Mouse (Mus musculus) embryonic facial prominence, embryonic 12.5 days (tissue): ENCODE results near the gene Aspscr1. TPM values are rescaled to one million over a fixed set of nuclear protein-coding genes. Genes with fewer than 3 reads are reported as not detected.

Source experiments
- ATAC-seq: fragments of 200-750 bp; cut with Nextera tagmentation; 2 replicates; pipeline ENCODE4 v1.8.0; 2017; ENCODE audit not compliant: insufficient number of reproducible peaks, insufficient read depth, low FRiP score, low TSS enrichment
- H3K27ac ChIP-seq: fragments of 300-500 bp; sonication (generic); 2 replicates; pipeline ENCODE4 v1.5.1; 2016; ENCODE audit warnings: mild to moderate bottlenecking
- H3K27me3 ChIP-seq: fragments of 300-500 bp; sonication (generic); 2 replicates; pipeline ENCODE4 v1.6.1; 2016; ENCODE audit warnings: mild to moderate bottlenecking, moderate library complexity
- H3K36me3 ChIP-seq: fragments of 300-500 bp; sonication (generic); 2 replicates; pipeline ENCODE4 v1.6.1; 2016; ENCODE audit warnings: mild to moderate bottlenecking
- H3K4me1 ChIP-seq: fragments of 300-500 bp; sonication (generic); 2 replicates; pipeline ENCODE4 v1.6.1; 2016
- H3K4me2 ChIP-seq: fragments of 300-500 bp; sonication (generic); replicated peaks from 2 replicates; pipeline ENCODE4 v1.6.1; 2016; ENCODE audit warnings: mild to moderate bottlenecking, moderate library complexity
- H3K4me3 ChIP-seq: fragments of 300-500 bp; sonication (generic); 2 replicates; pipeline ENCODE4 v1.5.1; 2016; ENCODE audit warnings: mild to moderate bottlenecking
- H3K9ac ChIP-seq: fragments of 300-500 bp; sonication (generic); 2 replicates; pipeline ENCODE4 v1.6.1; 2016; ENCODE audit warnings: mild to moderate bottlenecking, moderate library complexity
- H3K9me3 ChIP-seq: fragments of 300-500 bp; sonication (generic); 2 replicates; pipeline ENCODE4 v1.6.1; 2016; ENCODE audit warnings: mild to moderate bottlenecking, moderate library complexity
- WGBS: fragments of 180-500 bp; shearing (Covaris S2); methylation state at CpG from one replicate; pipeline ENCODE4 v1.1.7; 2016; 5-methylcytosine and 5-hydroxymethylcytosine counted together
- polyA plus RNA-seq: library from polyadenylated mRNA; unstranded; fragments of >200 nt; fragmentation: Nextera tagmentation; extraction: Ambion mirVana; gene quantifications from 2 replicates; pipeline ENCODE4 v1.2.1, GENCODE M21; 2016

Aspscr1 gene
- polyA plus RNA-seq, 1 experiment from 2014 or later = 131 TPM

DNA sequence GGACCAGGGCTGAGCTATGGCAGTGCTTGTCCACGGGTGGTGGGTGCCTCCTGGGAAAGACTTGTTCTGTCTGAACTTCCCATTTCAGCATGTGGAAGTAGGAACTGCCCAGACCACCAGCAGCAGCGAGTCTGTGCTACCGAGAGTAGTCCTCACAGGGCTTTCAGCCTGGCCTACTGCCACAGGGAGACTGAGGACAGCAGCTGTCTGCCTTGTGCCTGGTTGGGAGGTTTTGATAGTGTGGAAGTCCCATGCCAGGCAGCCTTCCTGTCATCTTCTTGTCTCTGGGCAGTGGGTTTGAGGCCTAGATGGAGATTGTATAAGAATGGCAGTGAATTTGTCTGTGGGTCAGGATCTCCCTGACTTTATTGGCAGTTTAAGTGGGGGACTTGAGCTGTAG, 16.6 kb downstream of the Aspscr1 start:
- H3K4me2 ChIP-seq = no peak overlapping the region
- no peak overlapping the region for H3K9ac ChIP-seq
- ATAC-seq = no peak
- H3K27me3 ChIP-seq = no peaks in the 10 kb centered on the region
- H3K4me1 ChIP-seq = no peaks in the 10 kb centered on the region; the same call in 1 of the 2 replicates
- H3K4me3 ChIP-seq = no peak overlapping the region
- no peak overlapping the region for H3K27ac ChIP-seq
- H3K9me3 ChIP-seq = no peaks in the 10 kb centered on the region
- H3K36me3 ChIP-seq = peaks cover 52% of the 10 kb centered on the region
- WGBS = 87% methylated on average over 3 of the region's 3 CpGs

GRCm38 (mm10) chr11:120692471-120693011, 19.8 kb downstream of the Aspscr1 start:
- WGBS = 90% methylated on average over 4 of the region's 4 CpGs
- H3K27ac ChIP-seq = no peak overlapping the region
- peaks cover 13% of the 10 kb centered on the region for H3K4me1 ChIP-seq
- no peak overlapping the region for H3K9ac ChIP-seq
- H3K4me2 ChIP-seq = no peak overlapping the region
- no peak for ATAC-seq
- no peak overlapping the region for H3K4me3 ChIP-seq
- no peaks in the 10 kb centered on the region for H3K9me3 ChIP-seq
- H3K27me3 ChIP-seq = no peaks in the 10 kb centered on the region
- peaks cover 60% of the 10 kb centered on the region for H3K36me3 ChIP-seq

DNA sequence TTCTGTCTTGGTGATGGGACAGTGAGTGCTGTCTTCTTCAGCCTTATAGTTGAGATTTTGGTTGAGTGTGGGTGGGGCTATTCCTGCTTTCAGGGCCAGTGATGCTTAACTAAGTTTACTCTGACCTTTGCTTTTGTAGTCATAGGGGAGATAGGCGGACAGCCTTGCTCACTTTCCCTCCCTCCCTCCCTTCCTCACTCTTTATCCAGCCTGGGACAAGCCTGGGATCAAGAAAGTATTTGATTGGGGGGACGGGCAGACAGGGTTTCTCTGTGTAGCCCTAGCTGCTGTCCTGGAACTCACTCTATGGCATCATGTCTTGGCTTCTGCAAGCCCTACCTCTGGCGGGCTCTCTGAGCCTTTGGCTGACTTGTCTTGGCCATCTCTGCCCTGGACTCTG, 20.7 kb downstream of the Aspscr1 start:
- 71% methylated on average over 3 of the region's 3 CpGs for WGBS
- H3K4me1 ChIP-seq = peaks cover 17% of the 10 kb centered on the region
- H3K9ac ChIP-seq = no peak overlapping the region
- no peaks in the 10 kb centered on the region for H3K27me3 ChIP-seq
- ATAC-seq = no peak
- H3K36me3 ChIP-seq = peaks cover 51% of the 10 kb centered on the region
- no peak overlapping the region for H3K4me2 ChIP-seq
- no peak overlapping the region for H3K4me3 ChIP-seq
- no peaks in the 10 kb centered on the region for H3K9me3 ChIP-seq
- H3K27ac ChIP-seq = no peak overlapping the region

GRCm38 (mm10) chr11:120695184-120695583, 22.4 kb downstream of the Aspscr1 start:
- Histone ChIP-seq H3K27me3 (no peaks in the 10 kb centered on the region), H3K4me2 (no peak overlapping the region), H3K4me1 (peaks cover 17% of the 10 kb centered on the region), H3K9me3 (no peaks in the 10 kb centered on the region), H3K36me3 (peaks cover 46% of the 10 kb centered on the region), H3K9ac (no peak overlapping the region), H3K4me3 (no peak overlapping the region), H3K27ac (peak overlapping the region; percentile 68; the same call in 1 of the 2 replicates)
- 18% methylated on average over 4 of the region's 4 CpGs for WGBS
- ATAC-seq = no peak

DNA sequence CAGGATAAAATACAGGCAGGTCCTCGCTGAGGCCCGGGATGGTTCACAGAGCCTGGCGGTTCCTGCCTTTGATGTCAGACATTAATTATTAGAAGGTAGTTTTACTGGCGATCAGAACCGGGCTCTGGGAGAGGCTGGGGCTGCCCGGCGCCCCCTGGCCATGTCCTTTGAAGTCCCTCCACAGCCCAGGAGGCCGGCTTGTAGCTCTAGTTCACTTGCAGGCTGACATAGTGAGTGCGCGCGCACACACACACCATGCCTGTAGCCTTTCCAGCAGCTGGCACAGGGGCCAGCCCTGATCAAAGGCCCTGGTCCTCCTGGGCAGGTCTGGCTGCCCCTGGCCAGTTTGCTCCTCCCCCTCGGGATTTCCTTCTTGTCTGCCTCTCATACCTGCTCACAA, 22.9 kb downstream of the Aspscr1 start:
- ATAC-seq = no peak
- Histone ChIP-seq H3K9ac (no peak overlapping the region; the same call in 1 of the 2 replicates), H3K36me3 (peaks cover 42% of the 10 kb centered on the region), H3K4me2 (no peak overlapping the region), H3K27me3 (no peaks in the 10 kb centered on the region), H3K9me3 (no peaks in the 10 kb centered on the region), H3K4me1 (peaks cover 17% of the 10 kb centered on the region), H3K4me3 (no peak overlapping the region), H3K27ac (peak overlapping the region; percentile 68)
- 35% methylated on average over 12 of the region's 12 CpGs for WGBS

GRCm38 (mm10) chr11:120696568-120696967, 23.8 kb downstream of the Aspscr1 start:
- WGBS = 95% methylated on average over 6 of the region's 6 CpGs
- no peak for ATAC-seq
- Histone ChIP-seq H3K27me3 (no peaks in the 10 kb centered on the region), H3K27ac (no peak overlapping the region), H3K4me3 (no peak overlapping the region), H3K9ac (no peak overlapping the region), H3K36me3 (peaks cover 46% of the 10 kb centered on the region), H3K4me1 (peaks cover 17% of the 10 kb centered on the region), H3K9me3 (no peaks in the 10 kb centered on the region), H3K4me2 (no peak overlapping the region)

DNA sequence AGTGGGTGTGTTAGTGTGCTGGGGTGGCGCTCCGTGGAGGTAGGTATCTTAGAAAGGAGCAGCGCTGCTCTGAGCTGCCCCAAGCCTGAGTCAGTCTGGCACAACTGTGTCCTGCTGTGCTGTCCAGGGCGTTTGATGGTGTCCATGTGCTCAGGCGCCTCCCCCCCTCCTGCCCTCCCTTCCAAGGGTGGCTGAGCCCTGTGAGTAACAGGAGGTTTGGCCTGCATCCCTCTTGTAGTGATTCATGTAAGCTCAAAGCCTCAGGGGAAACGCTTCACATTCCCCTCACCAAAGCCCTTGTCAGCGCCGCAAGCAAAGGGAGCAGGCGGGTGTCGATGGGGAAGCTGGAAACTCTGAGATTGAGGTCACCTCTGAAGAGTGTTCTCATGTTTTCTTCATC, 25.0 kb downstream of the Aspscr1 start:
- H3K9me3 ChIP-seq = no peaks in the 10 kb centered on the region
- no peaks in the 10 kb centered on the region for H3K27me3 ChIP-seq
- H3K9ac ChIP-seq = peak overlapping the region; percentile 4; the same call in 1 of the 2 replicates
- ATAC-seq = no peak
- H3K4me3 ChIP-seq = no peak overlapping the region
- peaks cover 53% of the 10 kb centered on the region for H3K36me3 ChIP-seq
- H3K27ac ChIP-seq = no peak overlapping the region; the same call in 1 of the 2 replicates
- no peak overlapping the region for H3K4me2 ChIP-seq
- H3K4me1 ChIP-seq = peaks cover 17% of the 10 kb centered on the region
- WGBS = 63% methylated on average over 10 of the region's 10 CpGs

DNA sequence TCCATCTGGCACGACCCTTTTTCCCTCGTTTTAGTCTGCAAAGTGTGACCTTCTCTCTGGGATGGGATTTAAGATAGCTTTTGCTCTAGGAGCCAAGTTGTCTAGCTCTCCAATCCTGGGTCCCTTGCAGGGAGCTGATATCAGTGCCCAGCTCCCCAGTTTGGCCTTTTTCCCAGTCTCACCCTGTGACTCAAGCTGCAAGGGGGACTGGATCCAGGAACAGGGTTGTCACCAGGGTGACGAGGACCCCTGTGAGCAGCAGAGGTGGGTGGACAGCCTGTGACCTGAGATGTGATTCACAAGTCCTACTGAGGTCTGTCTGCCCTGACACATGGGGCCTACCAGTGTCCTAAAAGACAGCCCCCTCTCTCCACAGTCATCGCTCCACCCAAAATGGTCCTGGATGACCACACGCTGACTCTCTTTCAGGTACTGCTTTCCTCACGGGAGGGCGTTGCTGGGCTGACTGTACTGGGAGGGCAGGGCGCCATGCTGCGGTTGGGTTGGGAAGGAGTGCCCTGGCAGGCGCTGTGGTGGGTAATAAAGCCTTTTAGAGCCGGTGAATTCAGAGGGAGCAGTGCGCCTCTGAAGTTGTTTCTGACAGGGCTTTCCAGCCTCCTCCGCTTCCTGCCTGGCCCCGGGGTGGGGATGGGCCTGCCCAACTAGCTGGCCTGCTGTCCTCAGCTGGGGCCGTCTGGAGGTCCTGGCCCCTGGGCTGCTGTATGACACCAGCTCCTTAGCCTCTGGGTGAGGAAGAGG, 31.1 kb downstream of the Aspscr1 start:
- Histone ChIP-seq H3K27ac (peak overlapping the region; percentile 70), H3K4me1 (peaks cover 48% of the 10 kb centered on the region), H3K9me3 (no peaks in the 10 kb centered on the region), H3K36me3 (peaks cover 29% of the 10 kb centered on the region), H3K9ac (peak overlapping the region; percentile 31; the same call in 1 of the 2 replicates), H3K4me2 (0 out of 2 replicates have a peak overlapping the region, but pooled peaks have one; percentile 0), H3K4me3 (no peak overlapping the region), H3K27me3 (no peaks in the 10 kb centered on the region)
- ATAC-seq = no peak
- 25% methylated on average over 15 of the region's 15 CpGs for WGBS

DNA sequence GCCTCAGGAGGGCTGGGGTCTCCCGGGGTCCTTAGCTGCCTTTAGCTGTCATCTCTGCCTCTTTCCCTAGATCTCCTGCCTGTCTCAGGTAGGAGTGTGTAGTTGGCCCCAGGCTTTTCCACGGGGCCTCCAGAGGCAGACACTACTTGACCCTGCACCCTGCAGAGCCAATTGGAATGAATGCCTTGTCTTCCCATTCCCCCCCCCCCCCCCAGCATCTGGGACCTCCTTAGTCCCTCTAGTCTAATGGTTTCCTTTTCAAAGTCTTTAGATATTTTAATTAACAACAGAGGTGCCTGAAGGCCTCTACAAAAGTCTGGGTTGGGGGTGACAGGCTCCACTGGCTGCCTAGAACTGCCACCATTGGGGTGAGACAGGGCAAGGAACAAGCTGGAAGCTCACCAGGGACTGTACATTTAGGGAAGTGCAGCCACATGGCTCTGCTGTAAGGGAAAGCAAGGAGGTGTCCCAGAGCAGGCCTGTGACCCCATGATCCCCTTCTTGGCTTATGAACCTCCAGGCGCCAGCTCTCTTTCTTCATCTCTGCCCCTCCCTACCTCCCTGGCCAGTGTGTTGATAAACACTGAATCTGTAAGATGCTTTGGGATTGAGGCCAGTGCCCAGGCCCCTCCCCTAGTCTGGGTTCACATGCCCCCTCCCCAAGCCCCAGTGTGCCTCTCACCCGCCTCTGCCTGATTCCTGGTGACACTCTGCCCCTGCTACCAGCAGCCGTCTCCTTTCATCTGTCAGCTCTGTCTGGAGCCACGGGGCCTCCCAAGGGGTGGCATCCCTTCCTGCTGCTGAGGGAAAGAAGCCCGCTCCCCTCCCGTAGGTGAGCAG, 31.9 kb downstream of the Aspscr1 start:
- peak; percentile 48; the same call in 1 of the 2 replicates for ATAC-seq
- Histone ChIP-seq H3K27ac (peak overlapping the region; percentile 70), H3K36me3 (peaks cover 29% of the 10 kb centered on the region), H3K4me3 (no peak overlapping the region), H3K9me3 (no peaks in the 10 kb centered on the region), H3K4me2 (0 out of 2 replicates have a peak overlapping the region, but pooled peaks have one; percentile 0), H3K27me3 (no peaks in the 10 kb centered on the region), H3K9ac (peak overlapping the region; percentile 31; the same call in 1 of the 2 replicates), H3K4me1 (peaks cover 48% of the 10 kb centered on the region)
- WGBS = 15% methylated on average over 8 of the region's 8 CpGs

- H3K9ac ChIP-seq = no peak overlapping the region
- H3K36me3 ChIP-seq = peaks cover 38% of the 10 kb centered on the region
- no peaks in the 10 kb centered on the region for H3K27me3 ChIP-seq
- 69% methylated on average over 5 of the region's 5 CpGs for WGBS
- H3K4me1 ChIP-seq = peaks cover 48% of the 10 kb centered on the region
- H3K27ac ChIP-seq = peak overlapping the region; percentile 25; the same call in 1 of the 2 replicates
- no peaks in the 10 kb centered on the region for H3K9me3 ChIP-seq
- H3K4me2 ChIP-seq = no peak overlapping the region
- ATAC-seq = no peak
- H3K4me3 ChIP-seq = no peak overlapping the region
Measured at GRCm38 (mm10) chr11:120706120-120706519, 33.3 kb downstream of the Aspscr1 start.

GRCm38 (mm10) chr11:120707225-120707624, 34.5 kb downstream of the Aspscr1 start:
- no peaks in the 10 kb centered on the region for H3K27me3 ChIP-seq
- H3K36me3 ChIP-seq = peaks cover 29% of the 10 kb centered on the region
- no peak for ATAC-seq
- peak overlapping the region; percentile 23 for H3K4me2 ChIP-seq
- H3K9ac ChIP-seq = no peak overlapping the region; the same call in 1 of the 2 replicates
- 5% methylated on average over 9 of the region's 12 CpGs for WGBS
- H3K27ac ChIP-seq = peak overlapping the region; percentile 87
- H3K9me3 ChIP-seq = no peaks in the 10 kb centered on the region
- H3K4me3 ChIP-seq = no peak overlapping the region
- H3K4me1 ChIP-seq = peaks cover 52% of the 10 kb centered on the region
